Mouse (Mus musculus): Measurements from ENCODE around the gene Ndufb4.

- TF ChIP-seq POLR2A (IDR thresholded peaks at IDR 0.05; ENCODE audit: borderline replicate concordance, low read depth, low read length): no peak
- TF ChIP-seq CTCF (IDR thresholded peaks at IDR 0.05; ENCODE audit: low read depth, low read length): no peak
Measured at GRCm38 (mm10) chr16:37675326-37675725, 21.1 kb upstream of the Ndufb4 start.

Data from bone marrow macrophage, adult 2 months (primary cell).